Mouse (Mus musculus): Measurements from ENCODE around the gene Cyp2w1.

GRCm38 (mm10) chr5:139378986-139379629 is 26.7 kb downstream of the Cyp2w1 start:
- TF ChIP-seq SMC3 (IDR thresholded peaks at IDR 0.05; ENCODE audit: low read depth, low read length), result no peak
- TF ChIP-seq ZNF384 (IDR thresholded peaks at IDR 0.05; ENCODE audit: low read depth, low read length), result no peak
- no peak for TF ChIP-seq MAZ (IDR thresholded peaks at IDR 0.05; ENCODE audit: low read depth, low read length)
- TF ChIP-seq CHD1 (IDR thresholded peaks at IDR 0.05; ENCODE audit: low read depth, low read length), result no peak
- TF ChIP-seq SIN3A (IDR thresholded peaks at IDR 0.05; ENCODE audit: low read length), result no peak
- TF ChIP-seq EP300 (IDR thresholded peaks at IDR 0.05; ENCODE audit: low read depth in 1 of 2, low read length in 2 of 2), result no peak
- TF ChIP-seq POLR2A (IDR thresholded peaks at IDR 0.05; ENCODE audit: control insufficient read depth in 1 of 2, insufficient read depth in 1 of 2, low read depth in 1 of 2, low read length in 2 of 2, poor library complexity in 1 of 2), result no peak
- no peak for TF ChIP-seq GABPA (IDR thresholded peaks at IDR 0.05; ENCODE audit: low read depth, low read length)
- TF ChIP-seq ZMIZ1 (IDR thresholded peaks at IDR 0.05; ENCODE audit: low read depth, low read length), result no peak

Data from MEL (cell line).